Mouse (Mus musculus): ENCODE measurements around the gene Slc24a2.

DNA sequence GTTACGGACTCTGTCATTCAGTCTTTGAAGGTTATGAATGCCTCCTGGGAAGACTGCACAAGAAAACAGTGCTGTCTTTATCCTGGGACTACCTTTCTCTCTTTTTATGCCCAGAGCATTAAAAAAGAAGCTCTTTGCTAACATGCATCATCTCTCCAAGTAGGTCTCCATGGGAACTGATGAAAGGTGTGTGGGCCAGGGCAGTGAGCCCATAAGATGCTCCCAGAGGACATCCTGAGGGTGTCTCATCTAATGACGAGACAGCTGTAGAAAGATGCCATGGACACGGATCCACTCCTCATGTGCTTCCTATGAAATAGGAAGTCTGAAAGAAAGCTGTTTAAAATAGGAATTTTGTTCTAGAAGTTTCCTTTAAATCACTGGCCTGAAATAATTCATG lies 212.8 kb downstream of the Slc24a2 start:
- TF ChIP-seq GATA1 (IDR thresholded peaks at IDR 0.05; ENCODE audit: low read length) = no peak
- no peak for TF ChIP-seq TAL1 (IDR thresholded peaks at IDR 0.05; ENCODE audit: low read length)

All from erythroblast, embryonic 14.5 days (primary cell).